Mouse (Mus musculus) thymus, postnatal 0 days (tissue): Measurements from ENCODE around the gene Tnfsf12. TPM values are rescaled to one million over a fixed set of nuclear protein-coding genes. Genes with fewer than 3 reads are reported as not detected.
A peak's percentile ranks its signal among the peaks of the same experiment; 100 is the strongest.
"Not testable (repeated sequence)": the region's sequence is repeated elsewhere in the genome, so short reads cannot be mapped to it uniquely, and the experiment has no call there.

Source experiments
- DNase-seq: peaks from one replicate; pipeline ENCODE4 v3.0.0-alpha.2; 2015; ENCODE audit warnings: low spot score
- polyA plus RNA-seq: library from polyadenylated mRNA; unstranded; fragments of >200 nt; fragmentation: Nextera tagmentation; extraction: Ambion mirVana; gene quantifications from 2 replicates; pipeline ENCODE4 v1.2.1, GENCODE M21; 2015

Tnfsf12 gene
- polyA plus RNA-seq, 1 experiment from 2014 or later = 2.6 TPM

DNA sequence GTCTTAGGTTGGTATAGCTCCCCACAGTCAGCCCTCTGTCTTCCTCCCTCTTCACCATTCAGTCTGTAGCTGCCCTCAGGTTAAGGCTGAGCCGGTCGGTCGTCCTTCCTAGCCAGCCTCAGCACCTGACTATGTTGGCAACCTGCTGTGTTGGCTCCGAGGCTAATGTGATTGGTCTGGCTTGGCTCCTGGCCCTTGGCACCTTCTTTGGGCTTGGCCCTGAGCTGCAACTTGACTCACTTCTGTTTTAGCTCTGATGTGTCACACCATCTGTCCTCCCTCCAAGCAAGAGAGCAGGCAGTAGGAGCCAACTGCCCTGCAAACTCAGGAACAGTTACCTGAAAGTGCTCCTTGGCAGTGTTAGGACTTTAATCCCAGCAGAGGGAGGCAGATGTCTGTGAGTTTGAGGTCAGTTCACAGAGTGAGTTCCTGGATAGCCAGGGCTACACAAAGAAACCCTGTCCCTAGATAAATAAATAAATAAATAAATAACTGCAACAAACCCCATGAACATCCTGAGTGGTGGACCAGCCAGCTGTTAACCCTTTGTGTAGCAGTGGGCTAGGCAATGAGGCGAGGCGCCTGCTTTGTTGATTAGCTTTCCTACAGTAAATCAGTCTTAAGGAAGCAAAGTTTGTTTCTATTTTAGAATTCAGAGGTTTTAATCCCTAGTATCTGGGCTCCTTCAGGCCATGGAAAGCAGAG, 11.3 kb upstream of the Tnfsf12 start:
- DNase-seq = no peak

DNA sequence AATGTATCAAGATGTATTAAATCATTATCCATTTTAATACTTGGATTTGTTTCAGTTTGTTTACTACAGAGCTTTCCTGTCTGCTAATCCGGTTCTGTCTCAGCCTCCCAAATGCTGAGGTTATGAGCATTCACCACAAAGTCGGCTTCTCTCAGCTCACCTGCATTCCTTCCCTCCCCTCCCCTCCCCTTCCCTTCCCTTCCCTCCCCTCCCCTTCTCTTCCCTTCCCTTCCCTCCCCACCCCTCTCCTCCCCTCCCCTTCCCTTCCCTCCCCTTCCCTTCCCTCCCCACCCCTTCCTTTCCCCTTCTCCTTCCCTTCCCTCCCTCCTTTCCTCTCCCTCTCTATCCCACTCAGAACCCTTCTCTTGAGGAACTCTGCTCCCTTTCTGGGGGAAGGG, 9.0 kb upstream of the Tnfsf12 start:
- DNase-seq = no peak

DNA sequence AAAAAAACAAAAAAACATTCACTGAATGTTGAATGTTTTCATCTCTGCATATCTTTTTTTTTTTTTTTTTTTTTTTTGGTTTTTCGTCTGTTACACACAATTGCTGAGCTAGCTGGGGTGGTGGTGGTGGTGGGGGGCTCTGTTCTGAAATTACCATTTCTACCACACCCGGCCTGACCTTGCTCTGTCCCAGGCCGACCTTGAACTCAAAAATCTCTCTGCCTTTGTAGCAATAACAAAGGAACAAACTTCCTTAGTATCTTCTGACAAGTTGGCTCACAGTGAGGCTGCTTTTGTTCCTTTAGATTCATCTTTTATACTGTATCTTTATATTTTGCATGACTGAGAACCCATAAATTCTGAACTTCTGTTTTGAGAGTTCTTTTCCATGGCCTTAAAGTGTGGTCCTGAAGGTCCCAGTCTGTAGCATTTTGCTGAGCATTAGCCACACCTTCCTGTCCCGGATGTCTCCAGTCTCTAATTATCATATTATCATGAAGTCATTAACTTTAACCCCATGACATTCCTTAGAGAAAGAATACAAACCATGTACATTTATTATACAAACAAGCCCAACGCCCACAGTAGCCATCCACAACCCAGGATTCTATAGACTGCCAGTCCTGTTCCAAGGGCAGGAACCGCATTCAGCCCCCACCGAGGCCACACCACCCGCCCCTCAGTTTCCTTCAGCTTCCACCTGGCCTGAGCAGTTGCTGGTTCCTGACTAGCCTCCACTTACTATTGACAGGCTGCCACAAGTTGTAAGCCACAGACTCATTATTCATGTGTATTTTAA, 8.4 kb upstream of the Tnfsf12 start:
- DNase-seq = no peak

DNA sequence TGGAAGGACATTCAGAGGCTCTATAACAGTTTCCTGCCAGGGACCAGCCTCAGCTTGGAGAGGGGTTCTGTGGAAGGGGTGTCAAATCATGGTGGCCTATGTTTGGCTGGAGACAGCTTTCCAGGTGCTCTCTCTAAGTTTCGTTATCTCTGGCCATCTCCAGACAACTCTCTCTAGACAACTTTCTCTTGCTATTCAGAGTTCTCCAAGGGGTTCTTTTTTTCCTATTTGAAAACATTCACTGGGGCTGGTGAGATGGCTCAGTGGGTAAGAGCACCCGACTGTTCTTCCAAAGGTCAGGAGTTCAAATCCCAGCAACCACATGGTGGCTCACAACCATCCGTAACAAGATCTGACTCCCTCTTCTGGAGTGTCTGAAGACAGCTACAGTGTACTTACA, 7.7 kb upstream of the Tnfsf12 start:
- DNase-seq = not testable (repeated sequence)

DNA sequence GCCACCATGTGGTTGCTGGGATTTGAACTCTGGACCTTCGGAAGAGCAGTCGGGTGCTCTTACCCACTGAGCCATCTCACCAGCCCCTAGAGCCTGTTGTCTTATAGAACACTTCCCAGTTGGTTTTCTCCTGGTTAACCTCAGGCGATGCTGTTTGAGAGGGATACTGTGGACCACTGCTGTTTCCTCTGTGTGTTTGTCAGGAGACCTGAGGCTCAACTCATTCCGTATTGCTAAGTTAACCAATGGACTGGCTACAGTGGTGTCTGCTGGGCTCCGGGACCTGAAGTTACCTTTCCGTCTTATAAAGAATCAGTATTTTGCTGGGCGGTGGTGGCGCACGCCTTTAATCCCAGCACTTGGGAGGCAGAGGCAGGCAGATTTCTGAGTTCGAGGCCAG, 7.2 kb upstream of the Tnfsf12 start:
- DNase-seq = not testable (repeated sequence)

DNA sequence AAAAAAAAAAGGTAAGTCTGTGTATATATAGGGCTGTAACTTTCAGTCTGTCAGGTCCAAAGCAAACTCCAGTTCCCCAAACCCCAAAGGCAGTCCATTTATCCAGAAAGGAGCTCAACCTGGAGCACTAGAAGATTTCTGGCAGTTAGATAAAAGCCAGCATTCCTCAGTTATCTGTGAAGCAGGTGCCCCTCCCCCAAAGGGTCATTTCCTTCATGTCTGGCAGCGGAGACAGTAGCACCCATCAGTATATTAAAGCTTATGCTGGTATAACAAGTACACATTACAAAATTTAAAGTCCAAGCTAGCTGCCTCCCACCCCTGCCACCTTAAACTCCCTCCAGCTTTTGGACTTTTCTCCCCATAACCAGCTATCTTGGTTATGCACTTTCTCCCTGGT, 3.9 kb upstream of the Tnfsf12 start:
- DNase-seq = no peak

DNA sequence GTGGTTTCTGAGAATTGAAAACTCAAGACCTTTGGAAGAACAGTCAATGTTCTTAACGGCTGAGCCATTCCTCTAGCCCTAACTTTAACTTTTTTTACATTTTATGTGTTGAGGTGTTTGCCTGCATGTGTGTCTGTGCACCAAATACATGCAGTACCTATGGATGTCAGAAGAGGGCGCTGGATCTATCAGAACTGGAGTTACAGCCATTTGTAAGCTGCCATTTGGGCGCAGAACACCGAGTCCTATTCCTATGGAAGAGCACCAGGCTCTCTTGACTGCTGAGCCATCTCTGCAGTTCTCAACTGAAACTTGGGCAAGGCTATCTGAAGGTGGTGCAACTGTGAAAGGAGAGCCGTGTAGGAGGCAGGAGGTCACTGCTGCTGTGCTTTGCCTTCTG, 2.9 kb upstream of the Tnfsf12 start:
- no peak for DNase-seq

DNA sequence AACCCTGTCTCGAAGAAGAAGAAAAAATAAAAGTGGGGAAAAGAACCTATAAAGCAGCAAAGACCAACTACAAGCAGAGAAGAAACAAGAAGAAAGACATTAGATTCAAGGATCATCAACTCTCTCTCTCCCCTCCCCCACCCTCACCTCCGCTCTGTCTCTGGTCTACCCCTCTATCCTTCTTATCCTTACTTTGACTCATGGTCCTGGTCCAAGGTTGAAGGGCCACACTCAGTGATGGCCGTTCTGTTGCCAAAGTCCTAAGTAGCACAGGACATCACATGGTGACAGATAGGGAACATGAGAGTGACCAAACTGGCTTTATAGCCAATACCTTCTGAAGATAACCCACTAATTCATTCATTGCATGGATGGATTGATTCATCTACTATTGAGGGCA, 1.7 kb upstream of the Tnfsf12 start:
- DNase-seq = no peak

DNA sequence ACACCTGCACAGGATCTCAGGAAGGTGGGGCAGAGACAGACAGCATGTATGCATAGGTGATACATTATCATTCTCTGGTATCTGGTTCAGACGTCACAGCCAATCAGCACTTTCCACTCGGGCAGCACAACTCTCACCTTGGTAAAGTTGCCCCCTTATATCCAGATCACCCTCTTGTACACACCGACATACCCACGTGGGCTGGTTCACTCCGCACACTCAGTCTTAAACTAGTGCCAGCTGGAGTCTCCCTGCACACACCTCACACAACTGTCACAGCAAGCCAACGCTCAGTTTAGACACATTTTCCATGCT, 646 bp downstream of the Tnfsf12 start:
- no peak for DNase-seq

DNA sequence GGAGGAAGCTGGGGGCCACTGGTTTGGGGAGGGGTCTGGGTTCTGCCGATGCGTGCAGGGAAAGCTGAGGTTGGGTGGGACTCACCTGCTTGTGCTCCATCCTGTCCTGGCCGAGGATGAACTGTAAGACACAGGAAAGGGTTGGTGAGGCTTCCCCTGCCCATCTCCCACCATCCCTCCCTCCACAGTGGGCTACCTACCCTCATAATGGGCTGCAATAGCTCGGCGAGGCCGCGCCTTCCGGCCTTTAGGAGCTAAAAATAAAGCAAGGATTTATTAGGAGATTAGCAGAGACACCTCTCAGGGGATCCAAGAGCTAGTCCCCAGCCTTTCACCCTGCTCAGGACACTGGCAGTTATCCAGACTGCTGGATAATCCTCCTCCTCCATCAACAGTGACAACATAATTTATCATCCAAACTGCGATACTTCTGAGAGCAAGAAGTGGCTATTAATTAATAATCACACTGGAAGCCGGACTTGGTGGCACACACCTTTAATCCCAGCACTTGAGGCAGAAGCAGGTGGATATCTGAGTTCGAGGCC, 2.2 kb downstream of the Tnfsf12 start:
- no peak for DNase-seq

DNA sequence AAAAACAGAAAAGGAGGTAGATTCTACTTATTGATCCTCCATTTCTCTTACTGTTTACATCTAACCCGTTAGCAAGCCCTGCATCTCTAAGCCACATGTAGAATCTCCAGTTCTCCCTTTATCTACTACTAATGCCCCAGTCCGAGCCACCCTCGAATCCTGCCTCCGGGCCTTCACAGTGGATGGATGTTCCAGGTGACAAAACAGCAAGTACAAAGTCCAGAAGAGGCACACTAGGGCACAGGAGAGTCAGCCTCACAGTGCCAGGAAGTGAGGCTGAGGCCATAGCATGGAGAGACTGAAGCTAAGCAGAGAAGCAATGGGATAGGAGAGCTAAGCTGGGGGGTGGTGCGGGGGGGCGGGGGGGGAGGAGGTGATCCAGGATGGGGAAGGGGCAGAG, 2.8 kb downstream of the Tnfsf12 start:
- DNase-seq = no peak

DNA sequence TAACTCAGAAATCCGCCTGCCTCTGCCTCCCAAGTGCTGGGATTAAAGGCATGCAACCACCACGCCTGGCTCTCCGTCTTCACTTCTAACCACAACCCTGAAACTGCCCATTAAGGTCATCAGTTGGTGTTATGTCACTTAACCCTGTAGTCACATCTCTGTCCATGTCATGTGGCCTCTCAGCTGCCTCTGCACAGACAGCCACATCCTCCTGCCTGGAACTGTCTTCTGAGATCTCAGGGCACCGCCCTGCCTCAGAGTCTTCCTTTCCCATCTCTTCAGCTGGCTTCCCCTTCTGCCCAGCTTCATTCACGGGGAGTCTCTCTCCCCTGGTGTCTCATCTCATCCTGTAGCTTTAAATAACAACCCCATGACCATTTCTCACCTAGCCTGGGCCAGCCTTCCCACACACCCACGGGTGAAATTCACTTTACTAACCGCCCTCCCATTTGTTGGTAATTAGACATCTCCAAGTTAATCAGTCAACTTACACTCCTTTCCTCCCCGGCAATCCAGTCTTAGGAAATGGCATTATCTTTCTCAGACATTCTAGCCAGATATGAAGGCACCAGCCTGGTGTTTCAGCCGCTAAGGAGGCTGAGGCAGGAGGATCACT, 3.3 kb downstream of the Tnfsf12 start:
- no peak for DNase-seq

DNA sequence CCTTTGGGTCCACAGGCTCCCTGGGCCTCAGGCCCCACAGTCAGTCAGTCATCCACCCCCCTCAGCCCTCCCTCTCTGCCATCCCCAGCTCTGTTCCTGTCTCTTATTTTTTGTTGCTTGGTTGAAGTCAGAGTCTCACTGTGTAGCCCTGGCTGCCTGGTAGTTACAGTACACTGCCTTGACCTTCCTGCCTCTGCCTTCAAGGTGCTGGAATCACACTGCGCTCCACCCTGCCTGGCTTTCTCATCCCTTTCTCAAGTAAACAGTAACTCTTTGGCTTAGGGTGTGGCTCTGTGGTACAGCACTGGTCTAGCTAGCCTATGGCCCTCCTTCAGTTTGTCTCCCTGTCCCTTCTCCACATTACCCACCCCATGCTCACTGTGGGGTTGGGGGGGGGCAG, 5.8 kb downstream of the Tnfsf12 start:
- no peak for DNase-seq

DNA sequence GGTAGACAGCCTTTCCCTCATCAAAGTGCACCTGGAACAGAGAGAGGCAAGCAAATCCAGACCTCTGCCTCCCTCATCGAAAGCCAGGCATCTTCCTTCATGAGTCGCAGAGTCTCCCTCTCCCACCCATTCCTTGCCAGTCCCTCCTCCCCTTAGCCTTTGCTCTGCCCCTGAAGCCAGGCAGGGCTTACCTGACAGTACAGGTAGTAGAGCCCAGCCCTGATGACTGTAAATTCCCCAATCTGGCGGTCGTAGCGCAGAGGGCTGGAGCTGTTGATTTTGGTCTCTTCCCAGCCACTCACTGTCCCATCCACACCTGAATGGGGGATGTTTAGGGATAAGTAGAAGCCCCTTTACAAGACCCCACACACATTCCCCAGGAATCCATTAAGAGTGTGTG, 8.6 kb downstream of the Tnfsf12 start:
- no peak for DNase-seq

DNA sequence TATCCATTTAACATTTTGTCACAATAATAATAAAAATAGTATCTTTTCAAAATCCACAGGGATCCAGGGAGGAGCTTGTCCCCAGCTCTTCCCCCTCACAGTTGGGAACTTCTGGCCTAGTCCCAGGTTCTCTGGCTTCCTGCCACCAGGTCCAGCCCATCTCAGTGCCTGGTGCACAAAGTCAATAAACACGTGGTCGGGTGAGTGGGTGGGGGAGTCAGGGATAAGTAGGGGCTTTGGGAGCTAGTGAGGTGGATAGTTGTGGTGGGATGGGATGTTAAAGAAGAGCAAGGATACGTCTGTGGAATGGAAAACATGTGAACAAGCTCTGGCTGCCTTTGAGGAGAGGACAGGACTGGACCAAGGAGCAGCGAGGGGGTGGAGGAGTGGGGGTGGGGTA, 9.3 kb downstream of the Tnfsf12 start:
- DNase-seq = no peak

DNA sequence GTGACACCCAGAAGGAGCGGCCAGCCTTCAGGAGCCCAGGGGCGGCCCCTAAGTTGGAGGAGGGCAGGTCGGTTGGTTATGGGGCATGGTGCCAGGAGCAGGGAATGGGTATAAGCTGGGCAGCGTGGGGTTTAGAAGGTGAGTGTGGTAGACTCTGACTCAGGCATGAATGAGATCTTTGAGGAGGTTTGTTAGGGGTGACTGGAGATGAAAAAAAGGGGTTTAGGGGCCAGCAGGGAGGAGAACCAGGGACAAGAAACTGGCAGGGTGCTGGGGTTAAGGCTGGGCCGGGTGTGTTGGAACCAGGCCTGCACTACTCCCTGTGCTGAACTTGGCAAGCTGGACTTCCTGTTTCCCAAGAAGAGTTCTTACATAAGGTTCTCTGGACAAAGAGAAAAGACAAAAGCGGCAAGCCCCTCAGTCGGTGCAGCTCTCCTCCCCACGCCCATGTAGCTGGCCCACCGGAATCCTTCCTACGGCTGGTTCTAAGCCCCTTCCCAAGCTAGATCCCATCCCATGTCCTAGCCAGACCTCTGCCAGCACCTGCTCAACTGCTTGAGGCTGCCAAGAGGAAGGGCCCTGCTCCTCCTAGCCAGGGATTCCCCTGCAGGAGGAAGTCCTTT, 10.0 kb downstream of the Tnfsf12 start, which contains the start of gene Tnfsf13:
Gene Tnfsf13, minus strand, starts transcription at position 259 of the 623 bp plus-strand sequence.
- DNase-seq = no peak

DNA sequence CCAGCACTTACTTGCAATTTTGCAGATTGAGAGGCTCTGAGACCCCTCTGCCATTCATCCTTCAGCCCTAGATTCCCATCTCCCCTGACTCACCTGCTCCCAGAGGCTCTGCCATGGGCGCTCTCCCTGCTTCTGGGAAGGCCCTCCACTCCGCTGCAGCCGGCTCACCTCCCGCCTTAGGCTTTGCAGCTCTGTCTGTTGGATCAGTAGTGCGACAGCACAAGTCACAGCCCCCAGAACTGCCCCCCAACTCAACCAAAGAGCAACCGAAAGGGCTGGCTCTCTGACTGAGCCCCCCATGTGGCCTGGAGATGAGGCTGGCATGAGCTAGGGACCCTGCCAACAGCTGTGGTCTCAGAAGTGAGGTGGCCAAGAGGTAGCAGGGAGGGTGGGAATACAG, 10.7 kb downstream of the Tnfsf12 start:
- DNase-seq = no peak

DNA sequence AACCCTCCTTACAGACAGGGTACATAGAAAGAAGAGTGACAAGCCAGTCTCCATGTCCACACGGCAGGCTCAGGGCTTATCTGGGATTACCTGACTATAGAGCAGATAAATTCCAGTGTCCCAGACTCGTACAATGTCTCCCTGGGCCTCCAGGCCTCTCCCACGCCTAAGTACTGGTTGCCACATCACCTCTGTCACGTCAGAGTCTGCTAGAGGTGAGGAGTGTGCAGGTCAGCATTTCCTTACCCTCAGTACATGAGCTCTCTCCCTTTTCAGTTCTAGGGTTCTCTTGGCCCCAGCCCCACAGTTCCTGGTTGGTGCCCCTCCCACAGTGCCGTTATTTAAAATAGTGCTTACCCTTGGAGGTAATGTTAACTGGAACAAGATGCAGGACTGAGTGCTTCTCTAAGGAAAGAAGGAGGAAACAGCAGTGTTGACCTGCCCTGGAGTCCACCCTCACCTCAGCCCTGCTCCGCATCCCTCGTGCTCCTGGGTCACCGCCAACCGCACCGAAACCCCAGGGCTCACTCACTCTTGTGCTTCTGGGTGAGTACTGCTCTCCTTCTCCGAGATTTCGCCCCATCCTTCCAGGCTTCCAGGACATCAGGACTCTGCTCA, 11.4 kb downstream of the Tnfsf12 start:
- no peak for DNase-seq

DNA sequence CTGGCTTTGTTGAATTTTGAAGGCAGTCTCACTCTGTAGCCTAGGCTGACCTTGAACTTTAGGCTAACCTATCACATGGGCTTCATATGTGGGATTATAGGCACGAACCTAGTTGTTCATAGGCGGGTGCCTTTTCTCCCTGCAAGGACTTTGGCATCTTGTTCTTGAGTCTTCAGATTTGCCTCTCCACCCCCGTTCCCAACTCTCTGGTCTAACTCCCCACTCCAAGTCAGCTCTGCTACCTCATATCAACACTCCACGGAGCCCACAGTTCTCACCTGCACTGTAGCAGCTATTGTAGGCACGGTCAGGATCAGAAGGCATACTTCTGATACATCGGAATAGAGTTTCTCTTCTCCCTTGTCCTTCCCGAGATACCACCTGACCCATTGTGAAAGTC, 12.1 kb downstream of the Tnfsf12 start:
- no peak for DNase-seq

DNA sequence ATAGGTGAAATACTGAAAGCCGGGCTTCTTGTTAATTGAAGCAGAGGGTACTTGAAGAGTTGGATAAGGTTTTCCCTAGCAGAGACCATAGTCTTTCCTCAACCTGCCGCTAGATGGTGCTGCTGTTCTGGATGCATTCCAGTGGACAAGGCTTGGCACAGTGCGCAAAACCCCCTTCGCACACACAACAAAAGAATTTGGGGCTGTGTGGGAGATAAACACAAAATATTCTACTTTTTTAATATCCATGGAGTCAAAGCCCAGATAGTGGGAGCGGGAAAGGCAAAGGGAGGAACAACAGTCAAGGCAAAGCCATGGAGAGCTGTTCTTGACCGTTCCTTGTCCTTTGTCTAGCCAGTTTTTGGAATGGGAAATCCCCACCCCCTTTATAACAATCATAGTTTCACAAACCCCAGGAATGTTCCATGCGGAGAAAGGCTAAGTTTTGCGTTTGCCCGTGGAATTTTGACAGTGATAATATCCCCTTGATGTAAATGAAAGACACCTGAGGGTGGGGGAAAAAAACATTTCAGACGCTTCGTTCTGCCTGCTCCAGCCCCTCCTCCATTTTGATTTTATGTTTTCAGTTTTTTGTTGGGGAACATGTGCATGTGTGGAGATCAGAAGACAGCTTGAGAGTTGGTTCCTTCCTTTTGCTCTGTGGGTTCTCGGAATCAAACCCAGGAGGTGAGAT, 12.7 kb downstream of the Tnfsf12 start:
- peak; percentile 89 for DNase-seq
